Mouse (Mus musculus) heart, embryonic 15.5 days (tissue): ENCODE results near the gene Cap1. TPM values are rescaled to one million over a fixed set of nuclear protein-coding genes. Genes with fewer than 3 reads are reported as not detected.

Source experiments
- ATAC-seq: fragments of 200-750 bp; cut with Nextera tagmentation; replicated peaks from 2 replicates; pipeline ENCODE4 v1.8.0; 2017; ENCODE audit warnings: low read depth, moderate TSS enrichment; ENCODE audit not compliant: insufficient number of reproducible peaks, insufficient read depth, low FRiP score
- H3K27ac ChIP-seq: fragments of 300-500 bp; sonication (generic); 2 replicates; pipeline ENCODE4 v1.5.1; 2015; ENCODE audit warnings: mild to moderate bottlenecking, inconsistent platforms
- H3K27me3 ChIP-seq: fragments of 300-500 bp; sonication (generic); 2 replicates; pipeline ENCODE4 v1.6.1; 2015; ENCODE audit warnings: inconsistent platforms
- H3K36me3 ChIP-seq: fragments of 300-500 bp; sonication (generic); 2 replicates; pipeline ENCODE4 v1.6.1; 2015; ENCODE audit warnings: mild to moderate bottlenecking, inconsistent platforms
- H3K4me1 ChIP-seq: fragments of 300-500 bp; sonication (generic); replicated peaks from 2 replicates; pipeline ENCODE4 v1.6.1; 2015; ENCODE audit warnings: inconsistent platforms
- H3K4me2 ChIP-seq: fragments of 300-500 bp; sonication (generic); 2 replicates; pipeline ENCODE4 v1.6.1; 2015; ENCODE audit warnings: inconsistent platforms, mild to moderate bottlenecking, moderate library complexity
- H3K4me3 ChIP-seq: fragments of 300-500 bp; sonication (generic); 2 replicates; pipeline ENCODE4 v1.5.1; 2015; ENCODE audit warnings: mild to moderate bottlenecking, inconsistent platforms
- H3K9ac ChIP-seq: fragments of 300-500 bp; sonication (generic); 2 replicates; pipeline ENCODE4 v1.6.1; 2015; ENCODE audit warnings: mild to moderate bottlenecking, inconsistent platforms
- H3K9me3 ChIP-seq: fragments of 300-500 bp; sonication (generic); replicated peaks from 2 replicates; pipeline ENCODE4 v1.6.1; 2016; ENCODE audit warnings: inconsistent platforms
- WGBS: fragments of 180-500 bp; shearing (Covaris S2); methylation state at CpG from one replicate; pipeline ENCODE4 v1.1.7; 2015; ENCODE audit warnings: mixed read lengths; 5-methylcytosine and 5-hydroxymethylcytosine counted together
- polyA plus RNA-seq: library from polyadenylated mRNA; unstranded; fragments of >200 nt; fragmentation: Nextera tagmentation; extraction: Ambion mirVana; gene quantifications from 2 replicates; pipeline ENCODE4 v1.2.1, GENCODE M21; 2015

The Cap1 gene
- polyA plus RNA-seq, result 41.4 and 51.0 TPM in 2 replicates

DNA sequence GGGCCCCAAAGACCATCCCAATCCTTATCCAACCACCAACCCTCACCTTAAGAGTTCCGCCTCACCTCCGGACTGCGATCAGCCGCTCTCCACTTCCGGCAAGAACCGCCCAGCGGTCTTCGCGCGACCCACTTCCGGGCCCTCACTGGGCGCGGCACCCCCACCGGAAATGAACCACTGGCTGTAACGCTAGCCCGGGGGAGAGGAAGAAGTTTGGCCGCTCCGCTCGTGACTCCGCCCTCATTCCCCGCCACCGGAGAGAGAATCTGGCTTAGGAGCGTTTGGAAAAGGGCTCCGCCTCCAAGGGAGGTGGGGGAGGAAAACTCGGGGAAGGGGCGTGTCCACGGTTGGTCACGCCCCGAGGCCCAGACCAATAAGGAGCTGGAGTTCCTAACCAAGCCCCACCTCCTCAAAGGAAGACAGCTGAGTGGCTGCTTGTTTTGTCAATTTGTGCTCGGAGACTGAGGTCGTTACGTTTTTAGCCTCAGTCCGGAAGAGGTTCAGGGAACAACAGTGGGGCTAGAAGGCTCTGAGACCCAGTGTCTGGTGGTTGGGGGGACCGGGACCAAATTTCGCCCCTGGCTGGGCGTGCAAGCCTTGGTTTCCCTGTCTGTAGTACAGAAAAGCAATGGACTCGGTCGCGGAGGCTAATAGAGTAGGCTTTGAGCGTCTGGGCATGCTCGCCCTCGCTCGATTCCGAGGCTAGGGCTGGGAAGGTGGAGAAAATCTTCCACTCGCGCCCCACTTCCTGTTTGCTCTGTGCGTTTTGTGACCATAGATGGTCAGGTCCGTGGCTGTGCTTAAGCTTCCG is at the start of gene Cap1:
Gene Cap1, minus strand, starts transcription at position 289 of the 811 bp plus-strand sequence.
- Histone ChIP-seq H3K9ac (peak within 1 kb of the TSS; percentile 80), H3K27ac (peak within 1 kb of the TSS; percentile 100), H3K4me1 (peaks cover 46% of the 10 kb centered on the region), H3K4me3 (peak within 1 kb of the TSS; percentile 74), H3K9me3 (no peaks in the 10 kb centered on the region), H3K4me2 (peak within 1 kb of the TSS; percentile 87), H3K36me3 (no peaks in the 10 kb centered on the region), H3K27me3 (no peaks in the 10 kb centered on the region)
- peak; percentile 95 for ATAC-seq
- WGBS, result under 1% methylated on average over 49 of the region's 49 CpGs

DNA sequence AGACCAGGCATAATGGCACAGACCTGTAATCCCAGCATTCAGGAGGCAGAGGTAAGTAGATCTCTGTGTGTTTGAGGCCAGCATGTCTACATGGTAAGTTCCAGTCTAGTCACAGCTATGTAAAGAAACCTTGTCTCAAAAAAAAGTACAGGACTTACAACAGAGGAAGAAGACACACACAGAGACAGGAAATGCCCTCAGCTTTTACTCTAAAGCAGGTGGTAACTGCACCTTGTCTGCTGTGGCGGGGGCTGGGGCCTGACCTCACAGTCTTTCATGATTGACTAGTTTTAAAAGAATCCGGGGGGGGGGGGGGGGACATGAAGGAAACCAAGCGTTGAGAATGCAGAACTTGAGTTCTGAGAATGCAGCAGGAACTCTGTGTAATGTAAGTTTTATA is 48.0 kb upstream of the Cap1 start:
- no peaks in the 10 kb centered on the region for H3K9me3 ChIP-seq
- no peak overlapping the region for H3K4me2 ChIP-seq
- no peak overlapping the region for H3K27ac ChIP-seq
- peak overlapping the region; percentile 1; the same call in 1 of the 2 replicates for H3K4me3 ChIP-seq
- no peak overlapping the region for H3K9ac ChIP-seq
- no peaks in the 10 kb centered on the region for H3K4me1 ChIP-seq
- H3K27me3 ChIP-seq, result no peaks in the 10 kb centered on the region
- no peaks in the 10 kb centered on the region for H3K36me3 ChIP-seq
- no peak for ATAC-seq
- 40% methylated on average over 3 of the region's 3 CpGs for WGBS

DNA sequence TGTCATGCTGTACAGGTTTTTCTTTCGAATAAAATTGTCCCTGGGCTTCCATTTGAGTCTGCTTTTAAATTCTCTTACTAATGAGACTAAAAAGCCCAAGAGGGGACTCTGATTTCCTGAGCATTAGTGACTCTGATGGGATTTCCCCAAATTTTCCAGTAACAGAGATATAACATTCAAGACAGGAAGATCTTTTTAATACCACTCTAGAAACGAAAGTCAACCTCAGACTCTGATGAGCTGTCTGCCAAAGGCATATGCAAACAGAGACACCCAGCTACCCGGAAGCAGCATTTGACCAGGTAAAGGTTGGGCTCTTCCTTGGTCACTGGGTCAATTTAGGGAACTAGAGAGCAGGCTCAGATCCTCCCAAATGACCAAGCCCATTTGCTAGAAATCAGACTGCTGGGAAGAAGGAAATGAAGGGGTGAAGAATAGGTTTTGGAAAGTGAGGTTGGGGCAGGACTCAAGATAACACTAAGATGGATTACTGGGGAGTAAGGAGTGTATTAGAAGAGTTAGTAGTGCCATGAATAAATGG is 47.3 kb upstream of the Cap1 start:
- Histone ChIP-seq H3K27ac (no peak overlapping the region), H3K9me3 (no peaks in the 10 kb centered on the region), H3K27me3 (no peaks in the 10 kb centered on the region), H3K4me2 (no peak overlapping the region), H3K9ac (no peak overlapping the region), H3K4me3 (peak overlapping the region; percentile 1; the same call in 1 of the 2 replicates), H3K4me1 (no peaks in the 10 kb centered on the region), H3K36me3 (no peaks in the 10 kb centered on the region)
- 55% methylated on average over 3 of the region's 3 CpGs for WGBS
- no peak for ATAC-seq

DNA sequence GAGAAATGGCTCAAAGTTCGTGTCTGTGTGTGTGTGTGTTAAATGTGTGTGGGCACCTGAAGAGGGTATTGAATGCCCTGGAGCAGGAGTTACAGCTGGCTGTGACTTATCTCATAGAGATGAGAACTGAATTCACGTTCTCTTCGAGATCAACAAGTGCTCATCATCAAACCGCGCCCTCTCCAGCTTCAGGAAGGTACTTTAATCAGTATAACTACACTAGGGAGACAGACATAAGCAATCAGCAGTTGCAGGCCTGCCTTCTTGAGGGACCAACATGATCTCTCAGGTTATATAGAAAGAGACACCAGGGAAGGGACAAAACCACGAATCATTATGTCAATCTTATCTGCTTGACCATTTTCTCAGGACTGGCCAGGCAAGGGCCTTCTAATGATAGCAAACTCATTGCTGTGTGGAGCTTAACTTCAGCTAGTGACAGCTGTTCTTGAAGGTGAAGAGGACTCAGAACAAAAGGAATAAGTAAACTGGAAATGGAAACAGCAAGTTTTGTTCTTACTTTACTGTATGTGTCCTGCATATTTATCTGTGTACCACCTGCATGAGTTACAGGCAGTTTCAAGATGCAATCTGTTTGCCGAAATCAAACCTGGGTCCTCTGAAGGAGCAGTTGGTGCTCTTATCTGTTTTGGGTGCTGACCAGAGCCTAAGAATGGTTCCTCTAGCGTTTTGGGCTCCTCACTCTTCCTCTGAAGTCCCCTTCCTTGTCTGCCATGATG is 46.6 kb upstream of the Cap1 start:
- H3K4me1 ChIP-seq, result no peaks in the 10 kb centered on the region
- no peak overlapping the region for H3K9ac ChIP-seq
- H3K36me3 ChIP-seq, result no peaks in the 10 kb centered on the region
- H3K4me3 ChIP-seq, result no peak overlapping the region
- no peaks in the 10 kb centered on the region for H3K9me3 ChIP-seq
- no peaks in the 10 kb centered on the region for H3K27me3 ChIP-seq
- ATAC-seq, result no peak
- H3K4me2 ChIP-seq, result no peak overlapping the region
- WGBS, result 60% methylated on average over 8 of the region's 8 CpGs
- no peak overlapping the region for H3K27ac ChIP-seq

DNA sequence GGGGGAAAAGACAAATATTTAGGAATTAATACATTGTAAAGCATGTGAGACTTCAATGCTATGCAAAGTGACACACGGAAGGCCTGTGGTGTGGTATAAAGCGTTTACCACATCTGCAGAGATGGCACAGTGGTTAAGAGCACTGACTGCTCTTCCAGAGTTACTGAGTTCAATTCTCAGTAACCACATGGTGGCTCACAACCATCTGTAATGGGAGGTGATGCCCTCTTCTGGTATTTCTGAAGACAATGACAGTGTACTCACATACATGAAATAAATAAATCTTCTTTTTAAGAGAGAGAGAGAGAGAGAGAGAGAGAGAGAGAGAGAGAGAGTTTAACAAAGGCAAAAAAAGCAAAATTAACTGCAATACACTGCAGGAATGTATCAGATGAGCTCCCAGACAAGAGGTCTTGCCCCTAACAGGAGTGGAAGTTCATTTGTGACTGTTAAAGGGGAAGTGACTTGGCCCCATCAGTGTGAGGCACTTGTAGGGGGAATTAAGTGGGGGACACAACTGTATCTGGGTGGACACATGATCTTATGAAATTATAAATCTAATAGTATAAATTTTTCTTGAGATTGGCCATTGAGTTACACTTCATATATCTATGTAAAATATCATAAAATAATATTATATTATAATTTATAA is 45.2 kb upstream of the Cap1 start:
- H3K4me2 ChIP-seq, result no peak overlapping the region
- H3K9me3 ChIP-seq, result no peaks in the 10 kb centered on the region
- ATAC-seq, result no peak
- H3K27ac ChIP-seq, result no peak overlapping the region
- no peak overlapping the region for H3K4me3 ChIP-seq
- no peak overlapping the region for H3K9ac ChIP-seq
- 71% methylated on average over 2 of the region's 2 CpGs for WGBS
- H3K4me1 ChIP-seq, result no peaks in the 10 kb centered on the region
- H3K36me3 ChIP-seq, result no peaks in the 10 kb centered on the region
- H3K27me3 ChIP-seq, result no peaks in the 10 kb centered on the region

DNA sequence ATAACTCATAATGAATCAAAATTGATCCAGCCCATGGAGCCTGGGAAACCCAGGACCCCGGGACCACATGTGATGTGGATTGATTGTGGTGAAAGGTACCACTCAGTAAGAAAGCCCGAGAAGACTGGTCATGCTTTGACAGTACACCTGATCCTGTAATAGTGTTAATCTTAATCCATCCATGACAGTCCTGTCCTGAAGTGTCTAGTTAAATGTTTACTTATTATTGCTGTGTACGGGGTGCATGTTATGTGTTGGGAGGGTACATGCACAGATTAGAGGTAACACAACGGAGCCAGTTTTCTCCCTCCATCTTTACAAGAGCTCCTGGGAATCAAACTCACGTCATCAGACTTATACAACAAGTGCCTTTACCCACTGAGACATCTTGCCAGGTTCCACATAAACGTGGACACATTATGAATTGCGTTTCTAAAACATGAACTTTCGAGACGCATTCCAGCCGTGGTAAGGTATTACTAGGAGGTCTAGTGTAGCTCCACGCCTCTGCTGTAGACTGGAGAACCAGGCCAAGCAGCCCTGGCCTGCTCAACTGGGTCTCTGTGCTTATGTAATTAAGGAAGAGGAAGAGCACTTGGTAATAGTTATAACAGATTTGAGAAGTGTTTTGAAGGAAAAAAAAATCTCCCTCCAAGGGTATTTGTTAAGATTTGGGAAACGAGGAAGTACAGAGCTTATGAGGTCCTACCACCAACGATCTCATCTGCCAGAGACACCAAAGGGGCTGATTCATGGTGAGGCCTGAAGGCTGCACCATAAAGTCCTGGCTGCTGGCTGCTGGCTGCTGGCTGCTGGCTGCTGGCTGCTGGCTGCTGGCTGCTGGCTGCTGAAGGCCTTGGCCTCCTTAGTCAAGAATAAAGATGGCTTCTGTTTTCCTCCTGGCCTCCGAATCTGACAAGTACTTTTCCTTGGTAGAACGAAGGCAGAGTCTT is 37.8 kb upstream of the Cap1 start:
- no peaks in the 10 kb centered on the region for H3K9me3 ChIP-seq
- H3K27ac ChIP-seq, result no peak overlapping the region
- ATAC-seq, result no peak
- no peaks in the 10 kb centered on the region for H3K4me1 ChIP-seq
- WGBS, result 79% methylated on average over 15 of the region's 15 CpGs
- no peaks in the 10 kb centered on the region for H3K27me3 ChIP-seq
- no peak overlapping the region for H3K9ac ChIP-seq
- H3K4me2 ChIP-seq, result no peak overlapping the region
- H3K4me3 ChIP-seq, result no peak overlapping the region
- no peaks in the 10 kb centered on the region for H3K36me3 ChIP-seq

DNA sequence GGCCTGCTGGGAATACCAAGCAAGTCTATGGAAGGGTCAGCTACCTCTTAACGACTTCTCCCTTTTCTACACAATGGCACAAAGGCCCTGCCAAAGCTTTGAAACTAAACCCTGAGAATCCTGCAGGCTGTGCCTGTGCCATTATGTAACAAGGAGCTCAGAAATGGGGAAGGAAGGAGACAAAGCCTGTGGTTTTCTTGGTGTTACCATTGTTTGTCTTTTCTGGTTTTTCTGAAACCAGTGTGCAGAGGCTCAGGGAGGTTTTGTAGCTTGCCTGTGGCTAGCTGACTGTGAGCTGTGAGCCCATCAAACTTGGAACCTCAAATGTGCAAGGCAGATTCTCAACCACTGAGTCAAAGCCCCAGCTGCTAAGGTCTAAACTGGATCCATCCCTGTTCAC is 37.0 kb upstream of the Cap1 start:
- 24% methylated on average over 1 of the region's 1 CpGs for WGBS
- Histone ChIP-seq H3K9me3 (no peaks in the 10 kb centered on the region), H3K4me2 (no peak overlapping the region), H3K36me3 (no peaks in the 10 kb centered on the region), H3K27me3 (no peaks in the 10 kb centered on the region), H3K4me3 (no peak overlapping the region), H3K9ac (no peak overlapping the region), H3K4me1 (no peaks in the 10 kb centered on the region), H3K27ac (no peak overlapping the region)
- no peak for ATAC-seq

DNA sequence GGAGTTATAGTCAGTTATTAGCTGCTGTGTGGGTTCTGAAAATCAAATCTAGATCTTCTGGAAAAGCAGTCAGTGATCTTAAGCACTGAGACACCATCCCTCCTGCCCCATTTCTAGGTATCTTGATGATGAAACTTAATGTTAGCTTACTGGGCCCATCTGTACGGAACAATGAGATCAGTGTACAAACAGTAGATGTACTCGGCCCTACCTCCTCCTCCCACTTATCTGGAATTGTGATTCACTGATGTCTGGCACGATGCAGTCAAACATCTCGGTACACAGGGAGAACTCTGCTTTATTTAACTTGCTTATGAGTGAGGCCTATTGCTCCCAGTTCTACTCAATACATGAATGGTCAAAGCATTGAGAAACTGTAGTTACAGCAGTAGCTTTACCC is 30.1 kb upstream of the Cap1 start:
- ATAC-seq, result no peak
- H3K4me3 ChIP-seq, result no peak overlapping the region
- H3K27ac ChIP-seq, result no peak overlapping the region
- H3K36me3 ChIP-seq, result no peaks in the 10 kb centered on the region
- no peaks in the 10 kb centered on the region for H3K9me3 ChIP-seq
- WGBS, result 74% methylated on average over 4 of the region's 4 CpGs
- no peak overlapping the region for H3K4me2 ChIP-seq
- H3K9ac ChIP-seq, result no peak overlapping the region
- H3K4me1 ChIP-seq, result 0 out of 2 replicates have a peak, but pooled peaks cover 6% of the 10 kb centered on the region
- no peaks in the 10 kb centered on the region for H3K27me3 ChIP-seq

DNA sequence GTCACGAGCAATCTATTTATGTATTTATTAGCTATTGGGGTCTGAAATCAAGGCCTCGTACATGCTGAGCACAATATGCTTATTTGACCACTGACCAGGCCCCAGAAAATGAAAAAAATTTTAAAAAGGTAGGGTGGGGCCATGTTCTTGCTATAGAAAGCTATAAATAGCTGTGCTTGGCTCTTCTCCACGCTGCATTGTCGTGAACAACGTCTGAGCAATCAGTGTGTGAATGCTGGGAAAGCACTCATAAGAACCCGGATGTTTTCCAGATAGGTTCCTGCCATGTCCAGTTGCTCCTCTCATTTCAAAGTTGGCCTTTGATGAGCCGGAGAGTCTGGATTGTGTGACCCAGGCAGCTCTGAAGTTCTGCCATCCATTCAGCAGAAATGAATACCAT is 28.3 kb upstream of the Cap1 start:
- Histone ChIP-seq H3K9me3 (no peaks in the 10 kb centered on the region), H3K36me3 (no peaks in the 10 kb centered on the region), H3K27ac (no peak overlapping the region), H3K4me1 (0 out of 2 replicates have a peak, but pooled peaks cover 6% of the 10 kb centered on the region), H3K4me2 (no peak overlapping the region), H3K4me3 (no peak overlapping the region), H3K27me3 (no peaks in the 10 kb centered on the region), H3K9ac (no peak overlapping the region)
- ATAC-seq, result no peak
- 26% methylated on average over 7 of the region's 7 CpGs for WGBS

DNA sequence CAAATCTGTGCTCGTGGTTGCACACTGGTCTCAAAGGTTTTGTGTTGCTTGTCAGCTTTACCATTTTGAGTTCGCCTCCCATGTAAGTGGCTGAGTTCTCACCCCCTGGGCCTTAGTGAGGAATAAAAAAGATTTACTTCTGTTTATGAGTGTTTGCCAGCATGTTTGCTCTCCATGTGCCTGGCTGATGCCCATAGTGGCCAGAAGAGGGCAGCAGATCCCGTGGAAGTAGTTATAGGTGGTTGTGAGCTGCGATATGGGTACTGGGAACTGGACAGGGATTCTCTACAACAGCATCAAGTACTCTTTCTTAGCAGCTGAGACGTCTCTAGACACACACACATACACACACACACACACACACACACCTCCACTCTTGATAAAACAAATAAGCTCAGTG is 26.8 kb upstream of the Cap1 start:
- no peak for ATAC-seq
- Histone ChIP-seq H3K4me2 (no peak overlapping the region), H3K36me3 (no peaks in the 10 kb centered on the region), H3K27me3 (no peaks in the 10 kb centered on the region), H3K27ac (no peak overlapping the region), H3K9me3 (no peaks in the 10 kb centered on the region), H3K4me3 (no peak overlapping the region), H3K4me1 (0 out of 2 replicates have a peak, but pooled peaks cover 6% of the 10 kb centered on the region), H3K9ac (no peak overlapping the region)
- WGBS, result 73% methylated on average over 5 of the region's 5 CpGs
